Mouse (Mus musculus) skeletal muscle tissue, adult 2 months (tissue): ENCODE results near the gene Ptpa.
A peak's percentile ranks its signal among the peaks of the same experiment; 100 is the strongest.

Experiments
- DNase-seq: peaks from one replicate; pipeline ENCODE4 v3.0.0-alpha.2; 2012; ENCODE audit warnings: low read depth, low spot score

The Ptpa gene

DNA sequence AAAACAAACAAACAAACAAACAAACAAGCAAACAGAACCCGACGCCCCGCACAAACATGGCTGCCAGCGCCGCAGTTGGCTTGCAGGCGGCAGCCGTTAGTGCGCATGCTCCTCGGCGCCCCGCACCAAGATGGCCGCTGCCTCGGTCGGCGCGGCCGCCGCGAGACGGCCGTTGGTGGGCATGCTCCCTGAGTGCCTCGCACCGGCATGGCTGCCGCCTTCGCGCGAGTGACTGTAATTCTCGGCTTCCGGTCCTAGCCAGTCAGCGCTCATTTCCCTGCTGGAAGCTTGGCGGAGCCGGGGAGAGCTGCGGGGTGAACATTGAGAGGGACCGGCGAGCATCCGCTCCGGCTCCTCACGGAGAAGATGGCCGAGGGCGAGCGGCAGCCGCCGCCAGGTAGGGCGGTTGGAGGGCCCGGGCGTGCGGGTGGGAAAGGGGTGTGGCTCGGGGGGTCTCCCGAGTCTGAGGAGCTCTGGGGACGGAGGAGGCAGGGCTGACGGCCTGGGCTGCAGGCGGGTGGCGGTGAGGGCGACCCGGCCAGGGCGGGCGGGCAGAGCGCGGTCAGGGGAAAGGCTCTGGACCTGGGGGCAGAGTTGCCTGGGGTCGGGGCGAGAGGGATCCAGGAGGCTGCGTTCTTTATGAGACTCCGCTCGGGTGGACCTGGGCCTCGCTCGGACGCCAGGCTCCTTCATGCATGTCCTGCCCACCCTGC lies at the start of gene Ptpa:
Gene Ptpa, plus strand, starts transcription at position 104 of the 713 bp plus-strand sequence.
- peak; percentile 93 for DNase-seq

DNA sequence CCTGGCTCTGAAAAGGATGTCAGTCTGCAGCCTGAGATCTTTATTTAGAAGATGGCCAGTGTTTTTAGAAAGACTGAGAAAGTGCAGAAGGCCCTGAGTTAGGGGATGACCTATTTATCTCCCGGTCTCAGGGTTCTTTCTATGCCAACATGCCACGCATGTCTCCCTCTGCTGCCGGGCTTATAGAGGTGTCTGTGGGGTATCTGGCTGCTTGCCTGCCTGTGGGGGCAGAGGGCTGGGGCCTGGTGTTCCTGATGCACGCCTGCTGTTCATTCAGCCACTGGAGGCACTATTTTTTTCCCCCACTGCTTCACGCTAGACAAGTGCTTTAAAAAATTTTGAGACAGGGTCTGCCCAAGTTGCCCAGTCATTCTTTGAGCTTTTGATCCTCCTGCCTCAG lies 49.6 kb upstream of the Ptpa start:
- no peak for DNase-seq

DNA sequence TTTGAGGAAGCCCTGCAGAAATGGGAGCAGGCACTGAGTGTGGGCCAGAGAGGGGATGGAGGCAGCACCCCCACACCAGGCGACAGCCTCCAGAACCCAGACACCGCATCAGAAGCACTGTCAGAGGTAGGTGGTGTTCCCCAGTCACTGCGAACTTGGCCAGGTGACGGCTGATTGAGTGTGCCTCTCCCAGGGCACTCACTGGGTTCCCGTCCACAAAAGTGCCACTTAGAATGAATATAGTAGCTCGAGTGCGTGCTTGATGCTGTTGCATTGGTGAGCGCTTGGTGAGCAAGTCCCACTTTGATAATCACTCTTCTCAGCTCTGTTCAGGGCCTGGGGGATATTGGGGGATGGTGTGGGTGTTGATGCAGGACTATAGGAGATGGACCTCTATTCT lies 44.3 kb upstream of the Ptpa start:
- DNase-seq = no peak

DNA sequence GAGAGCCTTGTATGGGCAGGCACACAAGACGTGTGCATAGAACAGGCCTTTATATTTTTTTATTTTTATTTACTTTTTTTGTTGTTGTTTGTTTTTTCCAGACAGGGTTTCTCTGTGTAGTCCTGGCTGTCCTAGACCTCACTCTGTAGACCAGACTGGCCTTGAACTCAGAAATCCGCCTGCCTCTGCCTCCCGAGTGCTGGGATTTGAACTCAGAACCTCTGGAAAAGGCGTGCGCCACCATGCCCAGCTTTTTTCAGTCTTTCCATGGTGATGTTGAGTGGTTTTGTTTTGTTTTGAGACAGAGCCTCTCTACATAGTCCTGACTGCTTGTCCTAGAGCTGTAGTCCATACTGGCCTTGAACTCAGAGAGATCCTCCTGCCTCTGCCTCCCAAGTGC lies 43.1 kb upstream of the Ptpa start:
- no peak for DNase-seq

DNA sequence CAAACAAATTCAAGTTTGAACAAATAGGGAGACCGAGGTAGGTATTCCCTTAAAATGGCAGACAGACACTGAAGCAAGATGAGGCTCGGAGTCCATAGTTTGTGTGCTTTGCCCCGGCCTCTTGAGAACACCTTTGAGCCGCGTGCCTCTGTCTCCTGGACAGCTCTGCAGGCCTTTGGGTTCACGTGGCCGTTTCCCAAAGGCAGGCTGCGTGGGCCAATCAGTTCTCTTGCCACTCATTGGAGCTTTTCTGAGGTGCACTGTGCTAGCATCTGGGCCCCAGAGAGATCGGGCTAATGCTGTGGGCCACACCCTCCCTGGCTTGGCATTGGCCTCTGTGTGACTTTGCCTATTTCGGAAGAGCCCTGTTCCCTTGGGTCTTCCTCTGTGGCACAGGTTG lies 39.9 kb upstream of the Ptpa start:
- no peak for DNase-seq

DNA sequence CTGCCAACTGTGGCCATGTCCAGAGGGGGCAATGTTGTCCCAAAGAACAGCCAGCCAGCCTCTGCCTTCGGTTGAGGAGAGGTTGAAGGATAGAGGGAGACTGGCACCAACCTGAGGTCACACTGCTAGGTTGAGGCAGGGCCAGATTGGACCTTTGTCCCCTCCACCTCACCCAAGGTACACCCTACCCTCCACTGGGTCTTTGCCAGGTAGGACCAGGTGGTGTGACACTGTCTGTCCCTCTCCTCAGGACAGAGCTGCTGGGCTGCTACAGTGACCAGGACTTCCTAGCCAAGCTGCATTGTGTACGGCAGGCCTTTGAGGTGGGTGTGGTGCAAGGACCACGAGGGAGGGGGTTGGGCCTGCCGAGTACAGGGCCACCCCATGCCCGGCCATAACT lies 38.1 kb upstream of the Ptpa start:
- no peak for DNase-seq

DNA sequence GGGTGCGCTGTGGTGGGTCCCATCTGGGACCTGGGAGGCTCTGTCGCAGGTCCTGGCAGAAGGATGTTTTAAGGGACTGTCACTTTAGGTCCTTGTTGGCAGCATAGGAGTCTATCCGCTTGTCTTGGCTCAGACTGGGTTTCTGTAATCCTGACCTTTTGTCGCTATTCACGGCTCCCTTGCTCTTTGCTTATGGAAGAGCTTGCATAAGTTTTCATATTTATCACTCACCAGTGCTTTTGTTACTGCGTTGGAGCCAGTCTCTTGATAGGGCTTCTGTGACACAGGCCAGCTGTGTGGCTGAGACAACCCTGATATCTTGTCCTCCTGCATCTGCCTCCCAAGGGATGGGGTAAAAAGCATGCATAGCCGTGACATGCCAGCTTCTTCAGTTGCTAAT lies 36.5 kb upstream of the Ptpa start:
- DNase-seq = no peak

DNA sequence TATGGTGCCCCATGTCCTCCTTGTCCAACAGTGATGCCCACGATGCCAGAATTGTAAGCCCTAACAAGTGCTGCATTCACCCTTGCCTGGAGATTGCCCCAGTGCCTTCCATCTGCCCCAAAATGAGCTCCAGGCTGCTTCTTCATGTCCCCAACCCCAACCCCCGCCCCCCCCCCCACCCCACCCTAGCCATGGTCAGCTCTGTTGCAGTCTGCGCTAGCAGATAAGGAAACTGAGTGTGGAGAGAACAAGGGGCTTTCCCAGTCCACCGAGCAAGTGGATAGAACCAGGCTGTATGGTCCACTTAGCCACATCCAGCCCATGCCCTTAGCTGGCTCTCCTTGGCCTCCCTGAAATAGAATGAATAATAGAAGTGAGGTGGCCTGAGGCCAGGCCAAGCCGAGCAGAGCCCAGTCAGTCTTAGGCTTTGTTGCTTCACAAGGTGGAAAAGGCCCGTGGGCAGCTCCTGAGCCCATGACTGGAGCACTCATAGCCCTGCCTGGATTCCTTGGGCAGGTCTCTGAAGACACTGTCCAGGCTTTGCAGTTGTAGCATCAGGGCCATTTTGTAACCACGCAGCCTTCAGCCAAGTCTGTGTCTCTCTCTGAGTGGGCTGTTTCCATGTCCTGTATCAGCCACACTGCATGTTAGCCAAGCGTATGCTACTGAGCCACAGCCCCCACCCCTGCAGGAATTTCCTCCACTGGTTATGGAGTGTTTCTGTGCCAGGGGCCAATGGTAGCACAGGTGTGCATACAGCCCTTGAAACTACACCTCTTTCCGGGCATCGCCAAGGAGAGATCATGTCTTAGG lies 35.1 kb upstream of the Ptpa start:
- no peak for DNase-seq

DNA sequence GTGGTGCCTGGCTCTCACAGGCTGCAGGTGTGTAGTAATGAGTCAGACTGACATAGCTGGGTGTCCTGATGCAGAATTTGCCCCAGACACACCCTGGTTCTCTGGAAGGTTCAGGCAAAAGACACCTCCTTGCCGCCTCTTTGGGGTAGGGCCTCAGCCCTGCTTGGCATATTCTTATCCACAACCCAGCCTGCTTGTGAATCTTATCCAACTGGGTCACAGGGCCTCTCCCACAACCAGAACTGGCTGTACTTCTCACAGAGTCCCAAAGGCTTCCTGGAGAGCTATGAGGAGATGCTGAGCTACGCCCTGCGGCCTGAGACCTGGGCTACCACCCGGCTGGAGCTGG lies 34.5 kb upstream of the Ptpa start:
- peak; percentile 58 for DNase-seq

DNA sequence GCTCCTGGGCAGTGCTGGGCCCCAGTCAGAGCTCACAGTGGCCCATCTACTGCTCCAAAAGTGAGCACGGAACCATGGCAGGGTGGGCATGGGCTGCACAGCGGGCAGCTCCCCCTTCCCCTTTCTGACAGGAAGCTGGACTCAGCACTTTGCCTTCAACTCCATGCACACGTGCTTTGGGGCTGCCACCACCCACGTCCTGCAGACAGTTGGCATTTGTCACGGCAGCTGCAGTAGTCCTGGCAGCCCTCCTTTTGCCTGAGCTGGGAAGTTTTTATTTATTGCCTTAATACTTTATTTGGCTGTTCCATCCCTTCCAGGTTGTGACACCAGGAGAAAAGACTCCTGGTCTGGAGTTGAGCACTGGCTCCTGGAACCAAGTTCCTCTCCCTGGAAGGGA lies 31.0 kb upstream of the Ptpa start:
- DNase-seq = no peak

DNA sequence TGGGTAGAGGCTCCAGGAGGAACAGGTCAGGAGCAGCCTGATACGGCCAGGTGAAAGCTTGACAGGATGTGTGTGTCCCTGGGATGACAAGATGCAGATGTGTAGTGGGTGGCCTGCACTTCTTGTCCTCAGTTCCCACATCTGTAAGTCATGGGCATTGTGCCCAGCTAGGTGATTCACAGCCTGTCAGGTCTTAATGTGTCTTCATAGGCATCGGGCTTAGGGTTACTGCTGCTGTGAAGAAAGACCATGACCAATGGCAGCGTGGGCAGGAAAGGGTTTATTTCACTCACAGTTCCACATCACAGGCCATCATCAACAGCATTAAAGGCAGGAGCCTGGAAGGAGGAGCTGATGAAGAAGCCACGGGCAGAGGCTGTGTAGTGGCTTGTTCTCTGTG lies 30.2 kb upstream of the Ptpa start:
- no peak for DNase-seq

DNA sequence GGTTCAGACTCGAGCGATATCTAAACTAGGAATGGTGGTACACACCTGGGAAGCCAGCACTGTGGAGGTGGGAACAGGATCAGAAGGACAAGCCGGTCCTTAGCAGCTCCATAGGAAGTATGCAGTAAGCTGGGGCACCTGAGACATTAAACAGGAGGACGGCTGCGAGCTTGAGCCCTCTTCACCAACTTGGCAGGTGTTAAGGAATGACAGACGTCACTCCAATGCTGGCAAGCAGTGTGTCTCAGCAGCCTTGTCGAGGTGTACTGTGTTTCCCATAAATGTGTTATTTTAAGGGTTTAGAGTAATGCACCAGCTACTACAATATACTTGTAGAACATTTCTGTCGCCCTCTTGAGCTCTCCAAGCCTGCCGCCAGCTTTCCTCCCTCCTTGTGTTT lies 28.9 kb upstream of the Ptpa start:
- DNase-seq = no peak

DNA sequence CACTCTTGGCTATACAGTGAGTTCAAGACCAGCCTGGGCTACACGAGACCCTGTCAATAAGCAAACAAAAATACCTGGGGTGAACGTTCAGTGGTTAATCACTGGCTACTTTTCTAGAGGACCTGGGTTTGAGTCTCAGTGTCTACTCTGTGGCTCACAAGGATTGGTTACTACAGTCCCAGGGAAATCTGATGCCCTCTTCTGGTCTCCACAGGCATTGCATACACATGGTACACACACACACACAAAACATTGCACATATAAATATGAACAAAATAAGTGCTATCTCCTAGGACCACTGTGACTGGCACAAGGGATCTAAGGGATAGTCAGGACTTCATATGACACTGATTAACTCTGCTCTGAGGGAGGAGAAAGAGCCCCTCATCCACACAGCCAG lies 26.8 kb upstream of the Ptpa start:
- no peak for DNase-seq

DNA sequence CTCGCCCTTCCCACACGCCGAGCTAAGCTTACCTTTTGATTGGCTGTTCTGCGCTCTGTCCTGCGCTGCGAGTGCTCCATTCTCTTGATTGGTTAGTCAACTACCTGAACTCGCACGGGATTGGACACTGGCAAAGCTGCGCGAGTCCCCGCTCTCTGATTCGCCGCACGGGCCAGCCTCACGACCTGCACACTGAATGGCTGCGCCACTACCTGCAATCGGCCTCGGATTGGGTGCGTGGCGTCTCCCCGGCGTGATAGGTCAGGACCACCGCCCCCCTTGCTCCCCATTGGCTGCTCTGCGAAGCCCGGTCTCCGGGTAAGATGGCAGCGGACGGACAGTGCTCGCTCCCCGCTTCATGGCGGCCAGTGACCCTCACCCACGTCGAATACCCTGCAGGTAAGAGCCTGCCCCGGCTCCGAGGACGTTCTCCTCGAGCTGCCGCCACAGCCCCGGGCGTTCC lies 23.7 kb upstream of the Ptpa start, which contains the start of gene Dolpp1:
Gene Dolpp1, plus strand, starts transcription at position 141 of the 463 bp plus-strand sequence.
- peak; percentile 98 for DNase-seq

DNA sequence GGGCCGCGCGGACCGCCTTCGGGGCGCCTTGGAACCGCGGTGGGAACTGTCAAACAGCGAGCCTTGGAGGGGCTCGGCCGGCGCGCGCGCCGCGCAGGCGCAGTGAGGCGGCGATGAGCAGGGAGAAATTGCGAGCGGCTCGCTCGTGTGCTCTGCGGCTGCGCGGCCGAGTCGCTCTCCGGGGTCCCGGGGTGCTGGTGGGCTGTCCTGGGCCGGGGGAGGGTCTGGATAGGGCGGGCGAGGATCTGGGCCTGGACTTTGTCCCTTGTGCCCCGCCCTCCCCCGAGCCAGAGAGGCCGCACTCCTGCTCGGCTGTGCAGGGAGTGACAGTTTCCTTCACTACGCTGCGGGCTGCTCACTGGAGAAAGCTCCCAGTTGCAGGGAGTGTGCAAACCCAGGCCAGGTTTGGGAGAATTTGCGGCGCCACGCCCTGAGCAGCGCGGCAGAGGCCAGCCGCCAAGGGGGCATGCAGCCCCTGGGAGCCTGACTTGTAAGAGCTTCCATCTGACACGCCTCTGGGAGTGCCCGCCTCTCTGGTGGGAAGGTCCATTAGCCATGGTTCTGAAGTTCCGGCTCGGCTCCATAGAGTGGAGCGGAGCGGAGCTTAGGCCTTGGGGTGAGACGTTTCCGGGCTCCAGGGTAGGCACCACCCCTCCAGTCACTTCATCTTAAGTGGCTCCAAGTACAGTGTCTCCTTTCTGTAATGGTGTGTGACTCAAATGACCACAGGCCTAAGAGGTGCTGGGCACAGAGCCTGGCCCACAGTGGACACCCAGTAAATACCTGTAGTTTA lies 23.1 kb upstream of the Ptpa start:
- peak; percentile 71 for DNase-seq

DNA sequence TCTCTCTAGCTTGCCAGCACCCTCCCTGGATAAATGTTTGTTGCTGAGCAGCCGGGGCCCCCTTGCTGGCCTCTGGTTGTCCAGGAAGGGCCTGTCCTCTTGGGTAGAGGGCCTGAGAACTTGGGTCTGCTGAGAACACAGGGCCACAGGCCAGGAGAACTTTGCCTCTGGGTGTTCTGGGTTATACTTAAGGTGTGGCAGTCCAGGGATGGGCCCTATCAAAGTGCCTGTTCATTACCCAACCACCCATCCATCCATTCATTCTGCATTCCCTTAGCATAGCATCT lies 22.5 kb upstream of the Ptpa start:
- DNase-seq = no peak

DNA sequence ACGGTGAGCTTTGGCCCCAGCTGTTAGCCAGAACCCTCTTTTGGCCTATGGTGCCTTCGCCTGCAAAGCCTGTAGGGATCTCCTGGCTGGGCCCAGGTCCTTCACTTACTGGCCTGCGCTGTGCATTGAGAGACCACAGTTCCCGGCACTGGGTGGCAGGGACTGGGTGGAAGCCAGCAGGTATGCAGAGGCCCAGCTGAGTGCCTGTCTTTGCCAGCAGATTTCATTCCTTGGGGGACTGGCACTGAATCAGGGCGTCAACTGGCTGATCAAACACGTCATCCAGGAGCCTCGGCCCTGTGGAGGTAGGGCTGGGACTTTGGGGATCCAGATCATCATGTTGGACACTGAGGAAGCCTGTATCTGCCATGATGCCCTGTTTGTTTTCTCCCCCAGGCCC lies 20.1 kb upstream of the Ptpa start:
- no peak for DNase-seq

DNA sequence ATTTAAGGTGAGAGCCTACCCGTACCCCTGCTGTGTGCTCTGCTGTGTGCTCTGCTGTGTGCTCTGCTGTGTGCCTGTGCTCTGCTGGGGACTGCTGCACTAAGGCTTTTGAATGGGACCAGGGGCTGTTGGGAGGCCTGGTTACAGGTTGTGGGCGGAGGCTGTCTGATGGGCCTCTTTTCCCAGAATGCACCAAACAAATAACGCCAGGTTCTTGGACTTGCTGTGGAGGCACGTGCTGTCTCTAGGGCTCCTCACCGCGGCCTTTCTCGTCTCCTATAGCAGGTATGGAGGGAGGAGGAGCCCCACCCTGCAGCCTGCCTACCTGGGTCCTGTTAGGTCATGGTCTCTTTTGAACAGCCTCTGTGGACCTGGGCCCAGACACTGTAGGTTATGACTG lies 19.6 kb upstream of the Ptpa start:
- DNase-seq = no peak

DNA sequence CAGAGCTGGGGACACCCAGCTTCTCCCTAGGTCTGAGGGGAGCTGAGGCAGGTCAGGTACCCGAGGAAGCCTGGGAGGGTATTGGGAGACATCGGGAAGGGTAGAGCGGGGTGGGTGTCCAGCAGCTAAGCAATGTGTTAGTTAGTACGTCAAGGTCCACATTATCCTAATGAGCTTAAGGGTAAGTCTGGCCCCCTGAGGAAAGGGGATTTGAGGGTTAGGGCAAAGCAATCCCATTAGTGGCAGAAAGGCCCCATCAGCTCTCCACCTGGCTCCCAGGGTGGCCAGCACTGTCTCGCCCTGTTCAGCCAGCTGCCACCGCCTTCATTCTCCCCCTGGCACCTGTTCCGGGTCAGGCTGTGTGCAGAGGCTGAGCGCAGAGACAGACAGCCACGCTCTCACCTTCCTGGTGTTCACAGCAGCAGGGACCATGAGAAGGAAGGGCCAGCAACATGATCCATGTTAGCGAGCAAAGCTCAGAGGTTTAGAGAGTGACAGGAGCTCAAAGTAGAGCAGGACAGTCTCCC lies 17.8 kb upstream of the Ptpa start:
- DNase-seq = no peak

DNA sequence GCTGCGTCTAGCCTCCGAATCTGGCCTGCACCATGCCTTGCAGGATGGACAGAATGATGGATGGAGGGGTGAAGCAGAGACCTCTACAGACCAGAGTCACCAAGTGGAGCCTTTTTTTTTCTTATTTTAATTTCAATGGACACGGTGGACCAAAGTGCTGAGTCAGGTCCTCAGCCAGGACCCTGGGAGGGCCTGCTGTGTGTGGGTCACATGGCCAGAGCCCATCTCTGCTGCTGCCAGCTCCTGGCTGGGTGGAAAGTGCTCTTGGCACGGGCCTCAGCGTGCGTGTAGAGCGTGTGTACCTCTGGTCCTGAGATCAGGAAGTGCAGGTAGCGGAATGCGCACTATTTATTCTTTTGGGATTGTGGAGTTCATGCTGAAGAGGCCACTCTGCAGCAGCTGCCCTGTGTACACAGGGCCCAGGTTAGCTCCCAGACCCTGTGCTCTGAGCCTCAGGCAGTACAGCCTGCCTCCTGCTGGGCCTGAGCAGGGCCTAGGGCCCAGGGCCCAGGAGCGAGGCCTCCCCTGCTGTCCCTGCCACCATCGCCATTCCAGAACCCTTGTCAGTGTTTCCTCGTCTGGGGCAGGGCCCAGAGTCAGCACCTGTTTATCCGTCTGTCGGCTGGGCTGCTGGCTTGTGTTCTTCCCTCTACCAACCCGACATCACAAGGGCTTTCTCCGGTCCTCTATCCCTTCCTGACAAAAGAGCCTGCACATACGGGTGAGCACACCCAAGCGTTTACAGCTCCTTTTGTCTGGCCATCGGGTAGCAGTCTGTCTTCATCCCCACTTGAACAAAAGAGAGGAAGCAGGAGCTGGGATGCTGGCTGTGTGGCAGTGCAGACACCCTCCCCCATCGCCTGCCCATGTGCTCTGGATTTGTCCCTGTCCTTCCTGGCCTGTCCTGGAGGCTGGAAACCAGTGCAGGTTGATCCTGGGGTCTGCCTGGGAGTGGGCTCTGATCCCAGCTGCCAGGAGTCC lies 16.4 kb upstream of the Ptpa start:
- DNase-seq = no peak

DNA sequence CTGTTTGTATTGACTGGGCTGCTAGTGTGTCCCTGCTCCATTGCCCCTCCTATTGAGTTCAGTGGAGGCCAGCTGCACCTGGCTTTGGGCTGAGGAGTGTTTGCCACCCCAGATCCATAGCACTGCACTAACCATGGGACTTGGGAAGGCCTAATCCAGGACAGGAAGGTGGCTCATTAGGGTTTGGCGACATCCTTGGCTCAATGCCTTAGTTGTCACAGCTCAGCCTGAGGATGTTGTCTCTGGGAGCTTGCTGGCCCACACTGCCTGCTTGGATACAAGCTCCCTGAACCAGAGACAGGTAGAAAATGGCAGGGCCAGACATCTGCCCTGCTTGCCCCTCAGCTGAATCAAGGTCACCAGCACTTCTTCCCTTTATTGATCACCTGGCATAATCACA lies 14.3 kb upstream of the Ptpa start:
- no peak for DNase-seq
